Mouse (Mus musculus) embryonic facial prominence, embryonic 12.5 days (tissue): ENCODE data around the gene Lonp1. TPM values are rescaled to one million over a fixed set of nuclear protein-coding genes. Genes with fewer than 3 reads are reported as not detected.
A peak's percentile ranks its signal among the peaks of the same experiment; 100 is the strongest.
"Not testable (repeated sequence)": the region's sequence is repeated elsewhere in the genome, so short reads cannot be mapped to it uniquely, and the experiment has no call there.

ENCODE experiments used
- ATAC-seq: fragments of 200-750 bp; cut with Nextera tagmentation; 2 replicates; pipeline ENCODE4 v1.8.0; 2017; ENCODE audit not compliant: insufficient number of reproducible peaks, insufficient read depth, low FRiP score, low TSS enrichment
- H3K27ac ChIP-seq: fragments of 300-500 bp; sonication (generic); 2 replicates; pipeline ENCODE4 v1.5.1; 2016; ENCODE audit warnings: mild to moderate bottlenecking
- H3K27me3 ChIP-seq: fragments of 300-500 bp; sonication (generic); 2 replicates; pipeline ENCODE4 v1.6.1; 2016; ENCODE audit warnings: mild to moderate bottlenecking, moderate library complexity
- H3K36me3 ChIP-seq: fragments of 300-500 bp; sonication (generic); 2 replicates; pipeline ENCODE4 v1.6.1; 2016; ENCODE audit warnings: mild to moderate bottlenecking
- H3K4me1 ChIP-seq: fragments of 300-500 bp; sonication (generic); 2 replicates; pipeline ENCODE4 v1.6.1; 2016
- H3K4me2 ChIP-seq: fragments of 300-500 bp; sonication (generic); replicated peaks from 2 replicates; pipeline ENCODE4 v1.6.1; 2016; ENCODE audit warnings: mild to moderate bottlenecking, moderate library complexity
- H3K4me3 ChIP-seq: fragments of 300-500 bp; sonication (generic); 2 replicates; pipeline ENCODE4 v1.5.1; 2016; ENCODE audit warnings: mild to moderate bottlenecking
- H3K9ac ChIP-seq: fragments of 300-500 bp; sonication (generic); 2 replicates; pipeline ENCODE4 v1.6.1; 2016; ENCODE audit warnings: mild to moderate bottlenecking, moderate library complexity
- H3K9me3 ChIP-seq: fragments of 300-500 bp; sonication (generic); 2 replicates; pipeline ENCODE4 v1.6.1; 2016; ENCODE audit warnings: mild to moderate bottlenecking, moderate library complexity
- WGBS: fragments of 180-500 bp; shearing (Covaris S2); methylation state at CpG from one replicate; pipeline ENCODE4 v1.1.7; 2016; 5-methylcytosine and 5-hydroxymethylcytosine counted together
- polyA plus RNA-seq: library from polyadenylated mRNA; unstranded; fragments of >200 nt; fragmentation: Nextera tagmentation; extraction: Ambion mirVana; gene quantifications from 2 replicates; pipeline ENCODE4 v1.2.1, GENCODE M21; 2016

The Lonp1 gene
- polyA plus RNA-seq, 1 experiment from 2014 or later = 66.9 TPM

DNA sequence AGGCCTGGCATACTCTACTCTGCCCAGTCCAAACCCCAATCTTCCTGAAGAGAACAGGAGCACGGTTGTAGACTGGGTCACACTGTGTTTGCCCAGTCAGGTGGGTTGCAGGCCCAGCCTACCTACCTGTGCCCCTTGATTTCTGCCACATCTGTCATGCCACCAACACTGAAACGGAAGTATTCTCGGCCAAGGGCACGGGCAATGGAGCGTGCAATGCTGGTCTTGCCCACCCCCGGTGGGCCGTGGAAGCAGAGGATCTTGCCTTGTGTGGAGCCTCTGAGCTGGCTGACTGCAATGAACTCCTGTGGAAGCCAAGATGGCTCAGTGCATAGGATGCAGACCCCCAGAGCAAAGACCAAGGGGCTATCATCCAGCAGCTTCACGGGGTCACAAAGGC, 9.1 kb downstream of the Lonp1 start:
- Histone ChIP-seq H3K27ac (no peak overlapping the region), H3K4me1 (peaks cover 15% of the 10 kb centered on the region), H3K27me3 (no peaks in the 10 kb centered on the region), H3K4me3 (no peak overlapping the region), H3K4me2 (no peak overlapping the region), H3K36me3 (peaks cover 83% of the 10 kb centered on the region), H3K9ac (0 out of 2 replicates have a peak overlapping the region, but pooled peaks have one; percentile 7), H3K9me3 (no peaks in the 10 kb centered on the region)
- 92% methylated on average over 8 of the region's 8 CpGs for WGBS
- no peak for ATAC-seq

DNA sequence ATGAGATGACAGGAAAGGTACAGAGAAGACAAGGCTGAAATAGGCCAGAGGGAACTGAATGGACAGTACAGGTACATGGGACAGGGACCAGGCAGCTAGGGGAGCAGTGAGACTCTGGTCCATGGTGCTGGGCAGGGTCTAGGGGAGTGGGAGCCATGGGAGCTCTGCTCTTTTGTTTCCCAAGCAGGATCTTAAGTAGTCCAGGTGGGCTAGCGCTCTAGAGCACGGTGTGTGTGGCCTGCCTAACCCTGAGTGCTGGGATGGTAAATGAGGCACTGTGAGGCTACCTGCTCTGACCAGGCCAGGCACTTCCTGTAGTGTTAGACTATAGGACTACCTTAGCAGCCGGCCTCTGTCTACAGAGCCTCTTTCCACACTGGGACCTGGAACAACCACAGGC, 10.0 kb downstream of the Lonp1 start:
- 77% methylated on average over 3 of the region's 3 CpGs for WGBS
- Histone ChIP-seq H3K27ac (no peak overlapping the region), H3K9ac (no peak overlapping the region), H3K4me1 (peaks cover 18% of the 10 kb centered on the region), H3K4me2 (no peak overlapping the region), H3K4me3 (no peak overlapping the region), H3K27me3 (no peaks in the 10 kb centered on the region), H3K9me3 (no peaks in the 10 kb centered on the region), H3K36me3 (peaks cover 74% of the 10 kb centered on the region)
- no peak for ATAC-seq

- Histone ChIP-seq H3K4me2 (no peak overlapping the region), H3K36me3 (peaks cover 66% of the 10 kb centered on the region), H3K4me3 (no peak overlapping the region), H3K9me3 (no peaks in the 10 kb centered on the region), H3K27ac (no peak overlapping the region), H3K9ac (no peak overlapping the region), H3K4me1 (peaks cover 18% of the 10 kb centered on the region), H3K27me3 (no peaks in the 10 kb centered on the region)
- ATAC-seq = no peak
- WGBS = 93% methylated on average over 4 of the region's 4 CpGs
These were observed 10.9 kb downstream of the Lonp1 start for GRCm38 (mm10) chr17:56615792-56616191.

GRCm38 (mm10) chr17:56615136-56615784, 11.4 kb downstream of the Lonp1 start:
- H3K27ac ChIP-seq = no peak overlapping the region
- ATAC-seq = no peak
- 87% methylated on average over 11 of the region's 11 CpGs for WGBS
- H3K4me1 ChIP-seq = peaks cover 22% of the 10 kb centered on the region
- no peaks in the 10 kb centered on the region for H3K9me3 ChIP-seq
- peak overlapping the region; percentile 83 for H3K9ac ChIP-seq
- H3K36me3 ChIP-seq = peaks cover 61% of the 10 kb centered on the region
- no peaks in the 10 kb centered on the region for H3K27me3 ChIP-seq
- H3K4me3 ChIP-seq = peak overlapping the region; percentile 68
- peak overlapping the region; percentile 96 for H3K4me2 ChIP-seq

DNA sequence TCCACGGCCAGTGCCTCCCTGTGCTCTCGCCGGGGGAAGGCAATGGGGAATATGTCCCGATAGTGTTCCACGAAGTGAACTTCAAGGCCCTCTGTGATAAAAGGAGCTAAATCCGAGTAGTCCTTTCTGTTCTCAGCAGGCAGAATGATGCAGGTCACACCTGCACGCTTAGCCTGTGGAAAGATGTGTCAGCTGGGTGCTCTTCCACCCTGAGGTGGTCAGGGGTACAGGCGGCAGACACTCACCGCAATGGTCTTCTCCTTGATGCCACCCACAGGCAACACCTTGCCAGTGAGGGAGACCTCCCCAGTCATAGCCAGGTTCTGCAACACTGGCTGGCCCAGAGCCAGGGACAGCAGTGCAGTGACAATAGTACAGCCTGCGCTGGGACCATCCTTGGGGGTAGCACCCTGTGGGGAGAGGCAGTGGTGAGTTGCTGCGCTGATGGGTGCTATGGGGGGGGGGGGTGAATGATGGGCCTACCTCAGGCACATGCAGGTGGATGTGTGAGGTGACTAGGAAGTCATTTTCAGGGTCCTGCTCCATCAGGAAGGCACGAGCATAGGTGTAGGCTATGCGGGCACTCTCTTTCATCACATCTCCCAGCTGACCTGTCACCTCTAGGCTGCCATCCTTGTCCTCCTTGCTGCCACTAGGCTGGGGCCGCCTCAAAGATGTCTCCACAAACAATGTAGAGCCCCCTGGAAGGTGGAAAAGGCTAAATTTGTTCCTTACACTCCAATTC, 12.1 kb downstream of the Lonp1 start:
- no peaks in the 10 kb centered on the region for H3K9me3 ChIP-seq
- H3K36me3 ChIP-seq = peaks cover 54% of the 10 kb centered on the region
- peak overlapping the region; percentile 68 for H3K4me3 ChIP-seq
- 33% methylated on average over 14 of the region's 14 CpGs for WGBS
- peaks cover 23% of the 10 kb centered on the region for H3K4me1 ChIP-seq
- peak overlapping the region; percentile 96 for H3K4me2 ChIP-seq
- no peaks in the 10 kb centered on the region for H3K27me3 ChIP-seq
- no peak overlapping the region for H3K27ac ChIP-seq
- ATAC-seq = no peak
- peak overlapping the region; percentile 83 for H3K9ac ChIP-seq

- under 1% methylated on average over 26 of the region's 26 CpGs for WGBS
- Histone ChIP-seq H3K4me1 (peaks cover 24% of the 10 kb centered on the region), H3K9ac (peak overlapping the region; percentile 83), H3K4me3 (peak overlapping the region; percentile 68), H3K4me2 (peak overlapping the region; percentile 96), H3K36me3 (peaks cover 47% of the 10 kb centered on the region), H3K27ac (peak overlapping the region; percentile 94; the same call in 1 of the 2 replicates)
- H3K9me3 ChIP-seq, H3K27me3 ChIP-seq, ATAC-seq: not testable (repeated sequence)
These were observed 12.8 kb downstream of the Lonp1 start for GRCm38 (mm10) chr17:56613893-56614292.

- peak; percentile 28 for ATAC-seq
- H3K4me2 ChIP-seq = peak within 1 kb of the TSS; percentile 96
- H3K27me3 ChIP-seq = no peaks in the 10 kb centered on the region
- WGBS = under 1% methylated on average over 52 of the region's 52 CpGs
- H3K36me3 ChIP-seq = peaks cover 41% of the 10 kb centered on the region
- no peaks in the 10 kb centered on the region for H3K9me3 ChIP-seq
- peak within 1 kb of the TSS; percentile 83 for H3K9ac ChIP-seq
- peak within 1 kb of the TSS; percentile 94 for H3K27ac ChIP-seq
- H3K4me3 ChIP-seq = peak within 1 kb of the TSS; percentile 68
- H3K4me1 ChIP-seq = peaks cover 29% of the 10 kb centered on the region
These were observed 13.3 kb downstream of the Lonp1 start, which contains the start of gene Rpl36 for GRCm38 (mm10) chr17:56613236-56613844. Gene Rpl36, plus strand, starts transcription at chr17:56613416.

- Histone ChIP-seq H3K36me3 (peaks cover 36% of the 10 kb centered on the region), H3K4me1 (peaks cover 31% of the 10 kb centered on the region)
- not testable (repeated sequence) for H3K27me3 ChIP-seq, H3K27ac ChIP-seq, ATAC-seq, H3K4me2 ChIP-seq, H3K9ac ChIP-seq, H3K4me3 ChIP-seq, H3K9me3 ChIP-seq
- 75% methylated on average over 10 of the region's 10 CpGs for WGBS
These were observed 14.1 kb downstream of the Lonp1 start for GRCm38 (mm10) chr17:56612565-56612939.

GRCm38 (mm10) chr17:56611861-56612564, 14.7 kb downstream of the Lonp1 start:
- Histone ChIP-seq H3K27ac (no peak overlapping the region), H3K9me3 (no peaks in the 10 kb centered on the region), H3K4me3 (no peak overlapping the region), H3K9ac (0 out of 2 replicates have a peak overlapping the region, but pooled peaks have one; percentile 2), H3K36me3 (peaks cover 36% of the 10 kb centered on the region), H3K4me2 (no peak overlapping the region), H3K4me1 (peaks cover 31% of the 10 kb centered on the region), H3K27me3 (no peaks in the 10 kb centered on the region)
- WGBS = 16% methylated on average over 14 of the region's 14 CpGs
- ATAC-seq = no peak

DNA sequence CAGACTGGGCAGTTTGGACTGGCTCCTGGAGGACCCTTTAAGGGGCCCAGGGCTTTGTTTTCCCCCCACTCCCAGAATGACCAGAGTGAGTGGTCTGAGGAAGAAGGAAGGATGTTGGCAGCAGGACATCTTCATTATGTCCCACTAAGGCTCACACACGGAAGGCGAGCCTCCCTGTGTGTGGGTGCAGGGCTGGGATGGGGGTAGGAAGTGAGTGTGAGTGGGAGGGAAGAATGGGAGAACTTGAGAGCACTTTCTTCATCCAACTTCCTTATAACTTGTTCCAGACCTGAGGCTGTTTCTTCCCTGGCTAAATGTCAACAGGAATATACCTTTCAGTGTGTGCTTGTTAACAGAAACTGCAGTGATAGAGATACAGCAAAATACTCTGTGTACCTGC, 15.4 kb downstream of the Lonp1 start:
- 75% methylated on average over 2 of the region's 2 CpGs for WGBS
- H3K36me3 ChIP-seq = peaks cover 36% of the 10 kb centered on the region
- no peaks in the 10 kb centered on the region for H3K27me3 ChIP-seq
- H3K9ac ChIP-seq = no peak overlapping the region
- H3K4me1 ChIP-seq = peaks cover 31% of the 10 kb centered on the region
- no peak overlapping the region for H3K4me2 ChIP-seq
- no peak overlapping the region for H3K27ac ChIP-seq
- 0 out of 2 replicates have a peak overlapping the region, but pooled peaks have one; percentile 6 for H3K4me3 ChIP-seq
- no peaks in the 10 kb centered on the region for H3K9me3 ChIP-seq
- no peak for ATAC-seq

DNA sequence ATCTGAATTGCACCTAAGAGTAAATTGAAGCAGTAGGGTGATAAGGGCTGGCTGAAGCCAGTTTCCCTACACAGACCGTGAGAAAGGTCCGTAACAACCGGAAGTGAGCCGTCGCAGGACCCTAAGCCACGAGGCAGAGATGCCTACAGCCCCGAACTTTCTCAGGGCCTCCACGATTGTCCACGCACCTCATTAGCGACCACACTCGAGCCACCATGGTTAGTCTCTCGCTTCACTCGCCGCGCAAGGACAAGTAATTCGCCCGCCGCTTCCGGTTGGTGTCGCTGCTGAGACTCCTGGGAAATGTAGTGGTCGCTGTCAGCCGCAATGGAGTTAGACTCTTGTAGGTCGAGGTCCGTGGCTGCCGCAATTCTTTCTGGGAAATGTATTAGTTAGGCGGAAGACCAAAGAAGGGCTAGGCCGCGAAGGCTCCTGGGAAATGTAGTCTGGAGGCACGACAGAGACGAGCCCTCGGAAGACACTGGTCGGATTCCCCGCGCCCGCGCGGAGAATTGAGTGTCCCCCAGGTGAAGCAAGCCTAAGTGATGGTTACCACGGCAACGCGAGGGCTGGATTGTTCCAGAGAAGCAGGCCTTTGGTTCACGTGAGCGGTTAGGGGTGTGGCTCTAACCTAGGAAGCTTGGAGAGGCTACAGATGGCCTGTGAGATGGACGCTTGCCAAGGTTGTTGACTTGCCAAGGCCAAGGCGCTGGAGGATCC, 17.1 kb downstream of the Lonp1 start, which contains the start of gene 2410015M20Rik:
TSS of gene 2410015M20Rik (minus strand) at position 320 of the 720 bp plus-strand sequence.
- H3K27me3 ChIP-seq = no peaks in the 10 kb centered on the region
- H3K27ac ChIP-seq = peak within 1 kb of the TSS; percentile 46
- H3K9ac ChIP-seq = peak within 1 kb of the TSS; percentile 52
- H3K9me3 ChIP-seq = no peaks in the 10 kb centered on the region
- peaks cover 21% of the 10 kb centered on the region for H3K4me1 ChIP-seq
- WGBS = under 1% methylated on average over 44 of the region's 44 CpGs
- peak within 1 kb of the TSS; percentile 78 for H3K4me2 ChIP-seq
- H3K36me3 ChIP-seq = peaks cover 35% of the 10 kb centered on the region
- ATAC-seq = peak; percentile 82
- peak within 1 kb of the TSS; percentile 46 for H3K4me3 ChIP-seq
